Mouse (Mus musculus) Muller cell, postnatal 12 days (primary cell): Measurements from ENCODE around the gene Kalrn.

Experiments
- DNase-seq: peaks from one replicate; pipeline ENCODE4 v3.0.0-alpha.2; 2015; ENCODE audit errors: inconsistent ontology term

The Kalrn gene

GRCm38 (mm10) chr16:34573151-34573802, at the start of gene Kalrn:
TSS of gene Kalrn (minus strand) at chr16:34573532.
- DNase-seq, result peak; percentile 93

- DNase-seq, result peak; percentile 74
These were observed 40.7 kb upstream of the Kalrn start for GRCm38 (mm10) chr16:34614021-34614420.

- peak; percentile 16 for DNase-seq
These were observed 36.8 kb upstream of the Kalrn start for GRCm38 (mm10) chr16:34610137-34610536.

- DNase-seq, result peak; percentile 32
These were observed 32.3 kb upstream of the Kalrn start for GRCm38 (mm10) chr16:34605679-34606078.

GRCm38 (mm10) chr16:34603854-34604253, 30.5 kb upstream of the Kalrn start:
- no peak for DNase-seq

GRCm38 (mm10) chr16:34603076-34603475, 29.7 kb upstream of the Kalrn start:
- no peak for DNase-seq

GRCm38 (mm10) chr16:34601954-34602353, 28.6 kb upstream of the Kalrn start:
- no peak for DNase-seq

- no peak for DNase-seq
These were observed 22.0 kb upstream of the Kalrn start for GRCm38 (mm10) chr16:34595294-34595693.

GRCm38 (mm10) chr16:34594597-34595262, 21.4 kb upstream of the Kalrn start:
- no peak for DNase-seq

- DNase-seq, result no peak
These were observed 19.4 kb upstream of the Kalrn start for GRCm38 (mm10) chr16:34592696-34593095.

- no peak for DNase-seq
These were observed 18.6 kb upstream of the Kalrn start for GRCm38 (mm10) chr16:34591934-34592333.

- no peak for DNase-seq
These were observed 6.5 kb upstream of the Kalrn start for GRCm38 (mm10) chr16:34579671-34580326.

- no peak for DNase-seq
These were observed 642 bp upstream of the Kalrn start for GRCm38 (mm10) chr16:34573856-34574491.

GRCm38 (mm10) chr16:34572406-34573150, 754 bp downstream of the Kalrn start:
- peak; percentile 45 for DNase-seq

GRCm38 (mm10) chr16:34571931-34572405, 1.4 kb downstream of the Kalrn start:
- no peak for DNase-seq

GRCm38 (mm10) chr16:34569897-34570296, 3.4 kb downstream of the Kalrn start:
- DNase-seq, result no peak

GRCm38 (mm10) chr16:34568831-34569230, 4.5 kb downstream of the Kalrn start:
- DNase-seq, result no peak

GRCm38 (mm10) chr16:34563593-34564280, 9.6 kb downstream of the Kalrn start:
- no peak for DNase-seq

GRCm38 (mm10) chr16:34561734-34562135, 11.6 kb downstream of the Kalrn start:
- no peak for DNase-seq

- DNase-seq, result peak; percentile 48
These were observed 12.5 kb downstream of the Kalrn start for GRCm38 (mm10) chr16:34560814-34561213.

- peak; percentile 90 for DNase-seq
These were observed 12.9 kb downstream of the Kalrn start for GRCm38 (mm10) chr16:34560411-34560810.
